Mouse (Mus musculus): ENCODE results near the gene Gab1.

DNA sequence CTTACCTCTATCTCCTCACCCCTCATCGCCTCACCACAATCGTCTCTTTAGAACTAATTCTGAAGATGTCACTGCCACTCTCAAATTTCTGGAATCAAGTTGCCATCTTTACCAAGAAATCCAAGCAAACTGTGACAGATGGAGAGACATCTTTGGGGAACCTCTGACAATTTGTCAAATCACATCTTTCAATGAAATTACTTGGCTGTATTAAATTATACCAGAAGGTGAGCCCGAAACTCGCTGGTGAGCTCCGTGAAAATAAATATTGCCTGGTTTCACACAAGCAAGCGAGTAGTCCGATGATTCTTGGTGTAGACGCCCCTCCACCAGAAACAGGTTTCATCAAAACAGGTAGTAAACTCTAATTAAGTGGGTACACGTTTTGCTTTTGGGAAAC, 2.2 kb downstream of the Gab1 start:
- no peak for TF ChIP-seq EP300 (IDR thresholded peaks at IDR 0.05; ENCODE audit: low read depth in 1 of 2, low read length in 2 of 2)
- no peak for TF ChIP-seq CTCF (IDR thresholded peaks at IDR 0.05 in 2 of 3, conservative IDR thresholded peaks at IDR 0.05 in 1 of 3; ENCODE audit: control insufficient read depth in 1 of 3, insufficient read depth in 1 of 3, low read depth in 2 of 3, low read length in 3 of 3, poor library complexity in 1 of 3, severe bottlenecking in 1 of 3)
- no peak for TF ChIP-seq TCF12 (IDR thresholded peaks at IDR 0.05; ENCODE audit: low read depth, low read length)
- no peak for TF ChIP-seq HCFC1 (IDR thresholded peaks at IDR 0.05; ENCODE audit: low read depth, low read length)
- TF ChIP-seq MAX (IDR thresholded peaks at IDR 0.05; ENCODE audit: low read length) = no peak
